Mouse (Mus musculus) layer of hippocampus, adult 2 months (tissue): ENCODE results near the gene Gm5751. TPM values are rescaled to one million over a fixed set of nuclear protein-coding genes. Genes with fewer than 3 reads are reported as not detected.
"Not testable (repeated sequence)": the region's sequence is repeated elsewhere in the genome, so short reads cannot be mapped to it uniquely, and the experiment has no call there.

ENCODE experiments used
- DNase-seq, 2 experiments: peaks; one replicate each; pipeline ENCODE4 v3.0.0; 2022; ENCODE audit warnings: low spot score in 2 of 2
- H3K27ac ChIP-seq: fragments of 200-600 bp; 2 replicates; pipeline ENCODE4 v1.8.1; 2022
- H3K4me3 ChIP-seq: fragments of 200-600 bp; 2 replicates; pipeline ENCODE4 v1.8.1; 2022; ENCODE audit warnings: mild to moderate bottlenecking
- CTCF ChIP-seq: fragments of 200-600 bp; conservative IDR thresholded peaks from 2 replicates; pipeline ENCODE4 v1.8.1; 2022; ENCODE audit warnings: antibody characterized with exemption, mild to moderate bottlenecking, moderate library complexity
- long read RNA-seq, 2 experiments: library from polyadenylated mRNA; stranded (forward); transcript quantifications; one replicate each; pipeline ENCODE4 v2.0.0; 2021; ENCODE audit warnings: borderline mapping rate in 2 of 2
- total RNA-seq, 2 experiments: library from RNA; stranded (reverse); gene quantifications; 2 replicates each; pipeline ENCODE4 v1.2.3; 2021

The Gm5751 gene
- not detected for total RNA-seq
- long read RNA-seq, experiment 1, result 0 reads
- long read RNA-seq, experiment 2, result 0 reads

DNA sequence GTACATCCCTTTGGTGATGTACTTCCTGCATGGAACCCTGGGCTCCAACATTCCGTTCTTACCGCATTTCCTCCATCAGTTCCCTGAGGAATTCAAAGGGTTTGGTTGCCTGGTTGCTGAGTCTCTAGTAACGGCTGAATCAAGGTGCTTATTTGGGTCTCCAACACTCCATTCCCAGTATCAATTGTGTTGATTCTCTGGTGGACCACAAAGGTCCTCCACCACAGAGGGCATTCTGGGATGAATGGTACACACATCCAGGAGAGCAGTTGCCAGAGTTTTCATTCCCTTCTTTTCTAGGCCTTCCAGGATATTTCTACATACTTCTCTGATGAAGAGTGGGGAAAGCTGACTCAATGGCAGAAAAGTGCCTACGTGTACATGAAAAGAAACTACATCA is at the start of gene Gm5751:
Gene Gm5751 (plus strand): TSS at position 301 of the 400 bp plus-strand sequence.
- H3K27ac ChIP-seq, DNase-seq, H3K4me3 ChIP-seq: not testable (repeated sequence)

DNA sequence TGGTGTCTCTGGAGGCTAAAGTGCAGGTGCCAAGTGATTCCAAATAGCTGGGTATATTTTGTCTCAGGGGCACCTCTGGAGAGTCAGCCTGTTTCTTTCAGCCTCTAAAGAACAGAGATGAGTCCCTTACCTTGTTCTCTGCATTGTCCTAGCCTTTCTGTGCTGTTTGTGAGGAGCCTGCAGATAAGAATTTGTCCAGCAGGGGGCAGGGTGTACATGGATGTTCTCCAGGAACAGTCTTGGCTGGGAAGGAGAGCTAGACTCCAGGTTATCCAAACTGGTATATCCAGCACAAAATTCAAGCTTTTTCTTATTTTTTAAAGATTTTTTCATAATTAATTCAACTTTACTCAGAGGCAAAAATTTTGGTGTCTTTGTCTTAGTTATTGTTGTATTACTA is 42.0 kb upstream of the Gm5751 start:
- Histone ChIP-seq H3K4me3 (no peak overlapping the region), H3K27ac (no peak overlapping the region)
- TF ChIP-seq CTCF, result peak; percentile 80
- DNase-seq, result peak; percentile 13 to 64

DNA sequence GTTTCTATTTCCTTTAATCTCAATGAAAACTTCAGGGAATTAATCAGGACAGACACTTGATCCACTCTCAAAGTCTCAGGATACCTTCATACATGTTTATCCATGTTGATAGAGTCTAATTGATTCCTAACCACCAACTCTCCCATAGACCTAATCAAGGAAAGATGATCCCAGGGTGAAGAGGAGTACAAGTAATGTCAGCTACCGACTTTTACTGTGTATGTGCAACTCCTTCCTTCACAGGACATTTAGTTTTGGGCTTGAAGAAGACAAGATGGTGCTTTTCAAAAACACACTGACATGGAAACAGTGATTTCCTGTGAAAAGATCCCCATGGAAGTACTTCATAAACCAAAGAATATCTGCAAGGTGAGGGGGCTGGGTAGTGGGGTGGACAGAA is 30.4 kb upstream of the Gm5751 start, which contains the start of gene Gm6592:
Gene Gm6592 (plus strand): TSS at position 301 of the 400 bp plus-strand sequence.
- DNase-seq, result no peak
- Histone ChIP-seq H3K4me3 (no peak within 1 kb of the TSS), H3K27ac (no peak within 1 kb of the TSS)
- TF ChIP-seq CTCF, result no peak

DNA sequence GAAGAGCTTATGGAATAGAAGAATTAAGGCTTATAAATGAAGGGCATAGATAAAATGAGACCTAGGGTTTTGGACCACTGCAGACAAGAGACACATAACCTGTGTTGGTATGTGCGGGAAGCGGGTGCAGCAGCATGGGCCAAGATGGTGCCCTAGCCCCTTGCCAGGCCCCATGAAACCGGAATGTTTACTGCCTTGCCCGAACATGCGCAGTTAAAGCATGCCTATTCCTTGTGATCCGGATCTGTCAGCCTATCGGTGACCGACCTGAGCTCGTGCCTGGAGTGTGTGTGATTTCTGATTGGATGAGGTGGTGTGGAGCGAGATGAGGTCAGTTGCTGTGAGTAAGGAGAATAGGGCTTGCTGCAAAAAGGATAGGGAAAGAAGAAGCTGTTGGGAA is 21.6 kb upstream of the Gm5751 start:
- Histone ChIP-seq H3K4me3 (no peak overlapping the region), H3K27ac (no peak overlapping the region)
- DNase-seq, result no peak
- TF ChIP-seq CTCF, result no peak

DNA sequence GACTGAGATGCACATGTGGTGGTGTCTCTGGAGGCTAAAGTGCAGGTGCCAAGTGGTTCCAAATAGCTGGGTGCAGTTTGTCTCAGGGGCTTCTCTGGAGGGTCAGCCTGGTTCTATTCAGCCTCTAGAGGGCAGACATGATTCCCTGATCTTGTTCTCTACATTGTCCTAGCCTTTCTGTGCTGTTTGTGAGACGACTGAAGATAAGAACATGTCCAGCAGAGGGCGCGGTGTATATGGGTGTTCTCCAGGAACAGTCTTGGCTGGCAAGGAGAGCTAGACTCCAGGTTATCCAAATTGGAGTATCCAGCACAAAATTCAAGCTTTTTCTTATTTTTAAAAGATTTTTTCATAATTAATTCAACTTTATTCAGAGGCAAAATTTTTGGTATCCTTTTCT is 9.7 kb upstream of the Gm5751 start:
- H3K27ac ChIP-seq, H3K4me3 ChIP-seq: not testable (repeated sequence)
- peak; percentile 51 to 74 for DNase-seq
- peak; percentile 83 for TF ChIP-seq CTCF

DNA sequence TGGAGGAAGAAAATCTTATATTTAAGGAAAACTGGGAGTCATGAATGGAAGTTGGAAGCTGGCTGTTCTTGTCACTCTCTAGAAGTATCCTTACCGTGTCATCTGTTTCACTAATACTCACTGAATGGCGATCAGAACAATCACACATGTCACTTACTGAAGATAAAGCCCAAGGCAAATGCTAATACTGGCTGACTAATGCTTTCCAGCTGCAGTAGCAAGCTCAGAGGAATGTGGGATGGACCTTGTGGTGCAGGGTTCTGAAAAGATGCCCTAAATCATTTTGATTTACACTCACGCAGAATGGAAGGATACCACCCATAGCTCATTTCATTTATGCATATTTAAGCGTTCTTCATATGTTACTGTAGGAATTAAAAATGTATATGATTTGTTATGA is 10.3 kb downstream of the Gm5751 start:
- Histone ChIP-seq H3K4me3 (no peak overlapping the region), H3K27ac (no peak overlapping the region)
- no peak for DNase-seq
- TF ChIP-seq CTCF, result no peak

DNA sequence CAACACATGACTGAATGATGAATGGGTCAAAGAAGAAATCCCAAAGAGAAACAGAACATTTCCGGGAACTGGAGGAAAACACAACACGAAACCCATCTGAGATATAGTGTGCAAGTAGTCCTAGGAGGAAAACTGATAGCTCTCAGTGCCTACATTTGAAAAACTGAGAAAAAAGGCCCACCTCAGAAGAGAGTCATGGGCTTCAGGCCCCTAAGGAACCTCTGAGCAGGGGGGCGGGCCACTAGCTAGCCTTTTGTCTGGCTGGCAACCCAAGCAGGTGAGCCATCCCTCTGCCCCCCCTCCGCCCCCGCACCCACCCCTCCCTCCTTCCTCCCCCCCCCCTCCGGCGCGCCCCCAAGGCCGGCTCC is 17.9 kb downstream of the Gm5751 start:
- H3K4me3 ChIP-seq, result peak overlapping the region; percentile 63
- no peak for DNase-seq
- H3K27ac ChIP-seq, result peak overlapping the region; percentile 89; the same call in 1 of the 2 replicates
- TF ChIP-seq CTCF, result no peak

DNA sequence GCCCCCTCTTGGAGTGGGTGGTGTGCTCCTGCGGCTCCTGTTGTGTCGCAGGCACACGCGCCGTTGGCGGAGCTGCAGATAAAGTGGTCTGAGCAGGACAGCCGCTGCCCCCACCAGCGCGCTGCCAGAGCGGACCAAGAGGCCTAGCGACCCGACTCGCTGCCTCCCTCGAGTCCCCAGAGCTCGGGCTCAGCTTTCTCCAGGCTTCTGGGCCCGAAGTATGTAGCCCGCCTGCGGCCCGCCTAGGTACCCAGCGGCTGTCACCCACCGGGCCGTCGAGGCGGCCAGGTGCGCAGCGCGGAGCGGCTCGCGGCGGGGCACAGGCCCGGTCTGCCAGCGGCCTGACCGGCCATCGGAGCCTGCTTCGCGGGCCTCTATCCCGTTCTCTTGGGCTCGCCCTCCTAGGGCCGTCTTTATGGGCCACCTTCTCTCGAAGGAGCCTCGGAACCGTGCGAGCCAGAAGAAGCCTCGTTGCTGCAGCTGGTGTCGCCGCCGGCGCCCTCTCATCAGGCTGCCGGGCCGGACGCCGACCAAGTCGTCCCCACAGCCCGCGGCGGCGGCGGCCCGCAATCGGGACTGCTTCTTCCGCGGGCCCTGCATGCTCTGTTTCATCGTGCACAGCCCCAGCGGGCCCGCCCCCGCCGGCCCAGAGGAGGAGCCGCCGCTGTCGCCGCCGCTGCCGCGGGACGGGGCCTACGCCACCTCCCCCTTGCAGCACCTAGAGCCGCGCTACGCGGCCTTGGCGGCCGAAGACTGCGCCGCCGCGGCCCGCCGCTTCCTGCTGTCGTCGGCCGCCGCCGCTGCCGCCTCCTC is 18.5 kb downstream of the Gm5751 start, which contains the start of gene B630019K06Rik:
Gene B630019K06Rik (plus strand): TSS at position 40 of the 813 bp plus-strand sequence.
- Histone ChIP-seq H3K4me3 (peak within 1 kb of the TSS; percentile 63), H3K27ac (peak within 1 kb of the TSS; percentile 89)
- no peak for TF ChIP-seq CTCF
- peak; percentile 47 to 53 for DNase-seq

DNA sequence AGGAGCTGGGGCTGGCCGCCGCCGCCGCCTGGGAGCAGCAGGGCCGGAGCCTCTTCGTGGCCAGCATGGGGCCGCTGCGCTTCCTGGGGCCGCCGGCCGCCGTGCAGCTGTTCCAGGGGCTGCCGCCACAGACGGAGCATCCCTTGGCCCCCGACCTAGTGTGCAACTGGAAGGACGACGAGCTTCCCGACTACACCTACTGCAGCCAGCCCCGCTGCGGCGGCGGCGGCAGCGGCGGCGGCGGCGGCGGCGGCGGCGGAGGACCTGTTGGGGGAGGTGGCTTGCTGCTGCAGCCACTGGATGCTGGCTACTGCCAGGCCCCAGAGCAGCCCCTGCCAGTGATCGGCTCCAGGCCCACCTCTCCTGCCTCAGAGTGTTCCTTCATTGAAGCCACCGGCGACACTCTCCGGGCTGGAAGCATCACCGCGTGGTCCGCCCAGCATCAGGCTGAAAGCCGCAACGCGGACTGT is 19.2 kb downstream of the Gm5751 start:
- no peak for DNase-seq
- Histone ChIP-seq H3K27ac (peak overlapping the region; percentile 89), H3K4me3 (peak overlapping the region; percentile 63)
- TF ChIP-seq CTCF, result no peak

DNA sequence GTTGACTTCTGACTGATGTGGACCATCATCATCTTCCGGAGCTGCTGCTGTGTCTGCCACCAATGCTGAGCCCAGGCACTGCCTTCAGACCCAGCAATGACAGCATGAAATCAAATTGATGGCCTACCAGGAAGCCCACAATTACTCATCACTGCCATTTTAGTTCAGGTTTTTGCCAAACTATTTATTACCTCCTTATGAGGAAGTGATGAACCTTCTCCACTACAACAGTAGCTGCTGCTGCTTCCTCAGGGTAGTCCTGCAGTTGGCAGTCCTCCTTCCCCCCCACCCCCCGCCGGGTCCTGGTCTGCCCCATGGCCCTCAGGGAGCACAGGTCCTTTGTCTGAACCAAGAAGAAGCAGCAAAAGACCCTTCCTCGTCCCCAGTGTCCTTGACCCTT is 26.8 kb downstream of the Gm5751 start:
- no peak for TF ChIP-seq CTCF
- no peak for DNase-seq
- H3K27ac ChIP-seq, result no peak overlapping the region

DNA sequence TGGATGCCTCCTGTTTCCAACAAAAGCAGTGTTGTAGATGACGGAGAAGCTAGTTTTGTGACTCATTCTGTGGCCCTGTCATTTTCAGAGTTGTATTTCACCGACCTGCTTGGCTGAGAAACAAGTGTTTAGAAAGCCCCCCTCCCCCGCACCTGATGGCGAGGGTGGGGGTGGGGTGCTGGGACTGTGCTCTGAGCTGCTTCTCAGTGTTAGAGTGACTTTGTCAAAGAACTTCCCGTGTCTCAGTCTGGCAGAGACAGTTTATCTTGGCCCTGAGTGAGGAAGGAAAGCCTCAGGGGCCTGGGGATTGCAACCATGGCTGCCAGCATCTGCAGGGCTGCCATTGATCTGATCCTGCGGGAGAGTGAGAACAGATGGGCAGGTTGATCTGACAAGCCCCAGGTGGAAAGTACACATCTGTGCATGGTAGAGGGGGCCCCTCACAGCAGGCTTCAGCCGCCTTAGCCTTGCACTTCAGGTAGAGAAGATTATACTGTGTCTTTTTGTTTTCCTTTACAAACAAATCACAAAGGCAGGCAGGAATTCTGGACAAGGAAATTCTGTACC is 27.9 kb downstream of the Gm5751 start:
- Histone ChIP-seq H3K27ac (no peak overlapping the region), H3K4me3 (no peak overlapping the region)
- DNase-seq, result peak in 1 of 2 experiments; percentile 17
- no peak for TF ChIP-seq CTCF

More for the DNA sequence above, 26.8 kb downstream of the Gm5751 start:
- H3K4me3 ChIP-seq, result no peak overlapping the region

DNA sequence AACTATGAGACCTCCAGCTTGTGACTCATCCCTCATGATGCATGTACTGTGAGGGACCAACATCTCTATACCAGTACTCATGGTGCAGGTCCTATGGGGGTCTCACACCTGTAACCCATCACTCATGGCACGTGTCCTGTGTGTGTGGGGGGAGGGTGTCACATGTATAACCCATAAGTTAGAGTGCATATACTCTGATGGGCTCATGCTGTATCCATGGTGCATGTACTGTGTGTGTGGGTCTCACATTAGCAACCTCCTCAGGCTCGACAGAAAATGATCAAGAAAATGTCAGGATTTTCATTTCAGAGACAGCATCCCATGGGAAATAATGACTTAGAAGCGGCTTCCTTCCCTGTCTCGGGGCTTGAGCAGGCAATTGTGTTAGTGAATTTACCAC is 47.0 kb downstream of the Gm5751 start:
- no peak for DNase-seq
- Histone ChIP-seq H3K27ac (no peak overlapping the region), H3K4me3 (no peak overlapping the region)
- no peak for TF ChIP-seq CTCF

DNA sequence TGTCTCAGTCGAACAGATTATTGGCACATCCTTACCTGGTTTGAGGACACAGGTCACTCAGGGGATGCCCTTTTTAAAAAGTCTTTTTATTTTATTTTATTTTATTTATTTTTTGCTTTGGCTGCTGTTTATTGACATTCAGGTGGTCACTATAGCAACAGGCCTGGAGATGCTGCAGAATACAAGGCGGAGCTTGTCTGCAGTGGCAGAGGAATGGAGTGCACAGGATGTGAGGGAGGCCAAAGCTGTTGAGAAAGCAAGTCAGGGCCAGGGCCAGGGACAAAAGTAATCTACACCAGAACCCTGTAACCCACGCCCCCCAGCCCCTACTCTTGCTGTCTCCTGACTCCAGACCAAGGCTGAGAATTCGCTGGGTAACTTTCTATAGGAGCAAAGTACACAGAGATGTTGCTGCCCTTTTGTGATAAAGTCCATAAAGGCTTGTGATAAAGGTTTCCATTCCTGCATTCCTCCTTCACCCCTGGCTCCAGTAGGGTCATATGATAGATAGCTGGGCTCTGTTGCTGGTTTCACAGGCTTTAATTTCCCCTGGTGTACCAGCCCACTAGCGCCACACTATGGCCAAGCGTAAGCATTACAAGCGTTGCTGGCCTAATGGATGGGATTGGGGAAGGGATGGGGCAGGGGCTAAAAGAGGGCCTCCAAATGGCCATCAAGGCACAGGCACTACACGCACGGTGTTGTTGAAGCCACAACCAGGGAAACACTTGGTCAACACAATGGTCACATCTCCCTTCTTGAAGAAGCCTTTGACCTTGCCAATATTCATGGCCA is 48.0 kb downstream of the Gm5751 start:
- peak in 1 of 2 experiments; percentile 36 for DNase-seq
- no peak overlapping the region for H3K4me3 ChIP-seq
- H3K27ac ChIP-seq, result no peak overlapping the region; the same call in 1 of the 2 replicates
- peak; percentile 73 for TF ChIP-seq CTCF
